8 mouse cellular contexts compared by ENCODE assay signal in genomic region chr6:142814495-142814921, GRCm38 (mm10). TPM values are rescaled to one million over a fixed set of nuclear protein-coding genes. Genes with fewer than 3 reads are reported as not detected.
A peak's percentile ranks its signal among the peaks of the same experiment; 100 is the strongest.
DNase-seq lines count a peak whose midpoint lies in the region; ATAC-seq and TF ChIP-seq lines count a peak whose summit lies in the region.

No protein-coding gene starts in this region.

- H3K4me1 ChIP-seq in hindbrain, embryonic 12.5 days = peaks cover 5% of the 10 kb centered on the region
- no peaks in the 10 kb centered on the region for H3K4me1 ChIP-seq in lung, postnatal 0 days (ENCODE audit: insufficient read depth, low read depth, low read length)

- no peak for DNase-seq in Patski (ENCODE audit: low read depth, low spot score)
- DNase-seq in cerebellum, adult 9-11 months = peak; percentile 81
- DNase-seq in frontal cortex, postnatal 14 days (ENCODE audit: low spot score in 2 of 2) = peak; percentile 64 to 86
- DNase-seq in layer of hippocampus, postnatal 10 days (ENCODE audit: low spot score in 2 of 2) = peak; percentile 85 to 91
- peak; percentile 89 for DNase-seq in lung, postnatal 0 days (ENCODE audit: low spot score)
- DNase-seq in ovary, postnatal 14 days (ENCODE audit: low spot score) = peak; percentile 67
- peak; percentile 72 to 93 for DNase-seq in thymus, postnatal 10 days (ENCODE audit: low spot score in 2 of 2)

- in situ Hi-C loops in Patski (cut with MboI; ENCODE audit: low pct_unique_long_range_greater_than_20kb) = no loop called here

- peak overlapping the region; percentile 44; the same call in 1 of the 2 replicates for H3K27ac ChIP-seq in hindbrain, embryonic 12.5 days
- no peak overlapping the region for H3K27ac ChIP-seq in lung, postnatal 0 days (ENCODE audit: low read length)

- H3K4me2 ChIP-seq in hindbrain, embryonic 12.5 days (replicated peaks) = peak overlapping the region; percentile 54
- H3K4me2 ChIP-seq in lung, postnatal 0 days (replicated peaks; ENCODE audit: low read depth, low read length) = peak overlapping the region; percentile 56

- TF ChIP-seq EP300 in lung, postnatal 0 days (IDR thresholded peaks at IDR 0.05) = no peak

- peak overlapping the region; percentile 50 for H3K9ac ChIP-seq in hindbrain, embryonic 12.5 days
- H3K9ac ChIP-seq in lung, postnatal 0 days (replicated peaks; ENCODE audit: low read depth) = 0 out of 2 replicates have a peak overlapping the region, but pooled peaks have one; percentile 16

- POLR2A ChIA-PET in Patski (lab: Charles Lee) = no interaction called here

- H3K36me3 ChIP-seq in hindbrain, embryonic 12.5 days = no peaks in the 10 kb centered on the region
- no peaks in the 10 kb centered on the region for H3K36me3 ChIP-seq in lung, postnatal 0 days (ENCODE audit: insufficient read depth, low read length)

- WGBS in hindbrain, embryonic 12.5 days = 7% methylated on average over 15 of the region's 15 CpGs
- 2% methylated on average over 15 of the region's 15 CpGs for WGBS in lung, postnatal 0 days

- H3K4me3 ChIP-seq in hindbrain, embryonic 12.5 days = peak overlapping the region; percentile 30
- peak overlapping the region; percentile 25; the same call in 1 of the 2 replicates for H3K4me3 ChIP-seq in lung, postnatal 0 days (ENCODE audit: low read depth, low read length)

- ATAC-seq in Patski = peak; percentile 72
- ATAC-seq in hindbrain, embryonic 12.5 days (ENCODE audit: low FRiP score) = peak; percentile 54
- peak; percentile 58 for ATAC-seq in lung, postnatal 0 days

- H3K27me3 ChIP-seq in Patski = no peaks in the 10 kb centered on the region
- H3K27me3 ChIP-seq in hindbrain, embryonic 12.5 days = no peaks in the 10 kb centered on the region
- H3K27me3 ChIP-seq in lung, postnatal 0 days (replicated peaks; ENCODE audit: insufficient read depth, low read length) = no peaks in the 10 kb centered on the region

- peak; percentile 93 for TF ChIP-seq CTCF in Patski (IDR thresholded peaks at IDR 0.05)
- TF ChIP-seq CTCF in lung, postnatal 0 days (IDR thresholded peaks at IDR 0.05) = peak; percentile 93

- CTCF ChIA-PET in Patski (lab: Charles Lee) = interaction anchor here (0.7 to 2.1 kb wide), 4 partner anchors 11 to 33 kb away, joined by 4 to 7 read pairs (median 4); no protein-coding TSS in a partner anchor

- no peaks in the 10 kb centered on the region for H3K9me3 ChIP-seq in hindbrain, embryonic 12.5 days (replicated peaks)
- H3K9me3 ChIP-seq in lung, postnatal 0 days (ENCODE audit: low read length) = no peaks in the 10 kb centered on the region

RNA-seq across cellular contexts. Expression of gene Sult6b2, which starts 10.2 kb away (rescaled TPM):
- 0.04 TPM for polyA plus RNA-seq in Patski (2021)
- not detected in 2 replicates for polyA plus RNA-seq in hindbrain, embryonic 12.5 days (2016; fragmentation: Nextera tagmentation; extraction: Ambion mirVana)
- under 1 TPM; 0.21 to 0.29 TPM for total RNA-seq in layer of hippocampus, postnatal 10 days (2021)
- not detected in 2 replicates for polyA plus RNA-seq in lung, postnatal 0 days (2015; fragmentation: Nextera tagmentation; extraction: Ambion mirVana)

RNA-seq across cellular contexts. Expression of gene Cmas, which starts 58.0 kb away (rescaled TPM):
- polyA plus RNA-seq in Patski (2021) = 42.5 TPM
- polyA plus RNA-seq in hindbrain, embryonic 12.5 days (2016; fragmentation: Nextera tagmentation; extraction: Ambion mirVana) = 138 and 139 TPM in 2 replicates
- total RNA-seq in layer of hippocampus, postnatal 10 days (2021) = 100 to 1,000 TPM; 134 to 138 TPM
- 53.5 and 53.6 TPM in 2 replicates for polyA plus RNA-seq in lung, postnatal 0 days (2015; fragmentation: Nextera tagmentation; extraction: Ambion mirVana)
